Comparison of ENCODE assay signal across 21 mouse cellular contexts in the genomic region with DNA sequence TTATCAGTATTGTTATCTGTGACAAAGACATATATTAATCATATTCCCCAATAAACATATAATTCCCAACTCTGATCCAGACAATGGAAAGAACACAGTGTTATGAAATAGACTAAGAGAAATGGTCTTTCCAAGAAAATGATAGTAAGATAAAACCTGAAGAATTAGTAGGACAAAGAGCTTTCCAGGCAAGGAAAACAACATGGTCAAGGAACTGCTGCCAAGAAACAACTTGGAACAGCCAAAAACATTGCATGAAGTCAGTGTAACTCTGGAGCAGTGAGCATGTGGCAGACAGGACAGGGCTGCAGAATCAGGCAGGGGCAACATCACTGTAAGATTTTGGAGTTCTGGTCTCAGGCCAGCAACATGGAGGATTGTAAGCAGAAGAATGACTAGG.
DNase-seq lines count a peak whose midpoint lies in the region; TF ChIP-seq lines count a peak whose summit lies in the region.
"Had no signal": no experiment of that assay in that cellular context is flagged by ENCODE, and none has a peak within 500 bp of the region (broad histone marks: within the 10 kb centered on the region; RNA-seq: fewer than 3 reads in every experiment).

No protein-coding gene starts in this region.

- H3K4me3 ChIP-seq in kidney, adult 2 months (ENCODE audit: insufficient read depth, low read depth, low read length): no peak overlapping the region
- H3K4me3 ChIP-seq: forebrain, embryonic 12.5 days; heart, embryonic 15.5 days; hindbrain, embryonic 15.5 days; limb, embryonic 15.5 days; lung, embryonic 15.5 days; neural tube, embryonic 12.5 days had no signal

- no peaks in the 10 kb centered on the region for H3K36me3 ChIP-seq in kidney, adult 2 months (ENCODE audit: control insufficient read depth, insufficient read depth, low read length)
- H3K36me3 ChIP-seq: forebrain, embryonic 12.5 days; heart, embryonic 15.5 days; hindbrain, embryonic 15.5 days; limb, embryonic 15.5 days; lung, embryonic 15.5 days; neural tube, embryonic 12.5 days had no signal

- no peak overlapping the region for H3K27ac ChIP-seq in kidney, adult 2 months (ENCODE audit: insufficient read depth, low read depth, low read length)
- H3K27ac ChIP-seq: forebrain, embryonic 12.5 days; heart, embryonic 15.5 days; hindbrain, embryonic 15.5 days; kidney, postnatal 0 days; lung, embryonic 15.5 days; neural tube, embryonic 12.5 days had no signal

- TF ChIP-seq CTCF in kidney, adult 2 months (conservative IDR thresholded peaks at IDR 0.05; ENCODE audit: insufficient read depth, insufficient read length, low read depth, low read length): no peak

- H3K4me1 ChIP-seq in kidney, adult 2 months (ENCODE audit: control insufficient read depth, insufficient read depth, low read length): no peaks in the 10 kb centered on the region
- H3K4me1 ChIP-seq: forebrain, embryonic 12.5 days; hindbrain, embryonic 15.5 days; limb, embryonic 15.5 days; lung, embryonic 15.5 days; neural tube, embryonic 12.5 days had no signal

- TF ChIP-seq POLR2A in kidney, adult 2 months (IDR thresholded peaks at IDR 0.05; ENCODE audit: low read depth, low read length): no peak

- peak; percentile 28 for DNase-seq in adrenal gland, postnatal 14 days
- no peak for DNase-seq in adrenal gland, adult 8-10 months
- peak; percentile 2 for DNase-seq in kidney, adult 2 months
- DNase-seq in kidney, postnatal 14 days: no peak
- DNase-seq in testis, postnatal 14 days (ENCODE audit: low spot score): peak; percentile 25
- no peak for DNase-seq in testis, postnatal 10 days (ENCODE audit: low spot score)
- peak; percentile 44 for DNase-seq in lung, postnatal 36 days
- DNase-seq in kidney, postnatal 25 days: no peak
- DNase-seq: adrenal gland, postnatal 36 days; cerebellum, adult 9-11 months; gastrocnemius, postnatal 25 days; retina, postnatal 1 day; right cerebral cortex, postnatal 4 days had no signal

- H3K27me3 ChIP-seq in kidney, adult 2 months (replicated peaks; ENCODE audit: control insufficient read depth, insufficient read depth, low read length): no peaks in the 10 kb centered on the region
- H3K27me3 ChIP-seq: CH12.LX; forebrain, embryonic 12.5 days; heart, embryonic 15.5 days; hindbrain, embryonic 15.5 days; limb, embryonic 15.5 days; lung, embryonic 15.5 days; neural tube, embryonic 12.5 days had no signal

Comparison
In these comparisons a context has a peak if more than half of its experiments do, and no peak if none do; other contexts are left out.
1. DNase-seq: peak in adrenal gland, postnatal 14 days (single experiment), kidney, adult 2 months (single experiment), testis, postnatal 14 days (single experiment) and lung, postnatal 36 days (single experiment); none in adrenal gland, adult 8-10 months (single experiment), kidney, postnatal 14 days (single experiment), testis, postnatal 10 days (single experiment) and kidney, postnatal 25 days (0 of 2).